Mouse (Mus musculus) liver, embryonic 15.5 days (tissue): ENCODE results near the gene Herpud1. TPM values are rescaled to one million over a fixed set of nuclear protein-coding genes. Genes with fewer than 3 reads are reported as not detected.

Experiments used
- ATAC-seq: fragments of 200-750 bp; cut with Nextera tagmentation; 2 replicates; pipeline ENCODE4 v1.8.0; 2017; ENCODE audit warnings: moderate number of reproducible peaks, mild to moderate bottlenecking, moderate library complexity; ENCODE audit not compliant: insufficient read depth
- H3K27ac ChIP-seq: fragments of 300-500 bp; sonication (generic); replicated peaks from 2 replicates; pipeline ENCODE4 v1.5.1; 2015; ENCODE audit warnings: mild to moderate bottlenecking, inconsistent platforms
- H3K27me3 ChIP-seq: fragments of 300-500 bp; sonication (generic); 2 replicates; pipeline ENCODE4 v1.6.1; 2015; ENCODE audit warnings: mild to moderate bottlenecking, inconsistent platforms
- H3K36me3 ChIP-seq: fragments of 300-500 bp; sonication (generic); replicated peaks from 2 replicates; pipeline ENCODE4 v1.6.1; 2015; ENCODE audit warnings: moderate library complexity, mild to moderate bottlenecking, inconsistent platforms
- H3K4me1 ChIP-seq: fragments of 300-500 bp; sonication (generic); replicated peaks from 2 replicates; pipeline ENCODE4 v1.6.1; 2015; ENCODE audit warnings: inconsistent platforms
- H3K4me2 ChIP-seq: fragments of 300-500 bp; sonication (generic); 2 replicates; pipeline ENCODE4 v1.6.1; 2015; ENCODE audit warnings: moderate library complexity, mild to moderate bottlenecking, inconsistent platforms
- H3K4me3 ChIP-seq: fragments of 300-500 bp; sonication (generic); replicated peaks from 2 replicates; pipeline ENCODE4 v1.5.1; 2015; ENCODE audit warnings: mild to moderate bottlenecking, inconsistent platforms
- H3K9ac ChIP-seq: fragments of 300-500 bp; sonication (generic); 2 replicates; pipeline ENCODE4 v1.6.1; 2015; ENCODE audit warnings: moderate library complexity, mild to moderate bottlenecking, inconsistent platforms
- H3K9me3 ChIP-seq: fragments of 300-500 bp; sonication (generic); replicated peaks from 2 replicates; pipeline ENCODE4 v1.6.1; 2016; ENCODE audit warnings: inconsistent platforms
- WGBS: fragments of 180-500 bp; shearing (Covaris S2); methylation state at CpG from one replicate; pipeline ENCODE4 v1.1.7; 2015; ENCODE audit warnings: mixed read lengths; ENCODE audit not compliant: insufficient replicate concordance; 5-methylcytosine and 5-hydroxymethylcytosine counted together
- polyA plus RNA-seq: library from polyadenylated mRNA; unstranded; fragments of >200 nt; fragmentation: Nextera tagmentation; extraction: Ambion mirVana; gene quantifications from 2 replicates; pipeline ENCODE4 v1.2.1, GENCODE M21; 2015

Herpud1 gene
- polyA plus RNA-seq, 1 experiment from 2014 or later, result 139 TPM

DNA sequence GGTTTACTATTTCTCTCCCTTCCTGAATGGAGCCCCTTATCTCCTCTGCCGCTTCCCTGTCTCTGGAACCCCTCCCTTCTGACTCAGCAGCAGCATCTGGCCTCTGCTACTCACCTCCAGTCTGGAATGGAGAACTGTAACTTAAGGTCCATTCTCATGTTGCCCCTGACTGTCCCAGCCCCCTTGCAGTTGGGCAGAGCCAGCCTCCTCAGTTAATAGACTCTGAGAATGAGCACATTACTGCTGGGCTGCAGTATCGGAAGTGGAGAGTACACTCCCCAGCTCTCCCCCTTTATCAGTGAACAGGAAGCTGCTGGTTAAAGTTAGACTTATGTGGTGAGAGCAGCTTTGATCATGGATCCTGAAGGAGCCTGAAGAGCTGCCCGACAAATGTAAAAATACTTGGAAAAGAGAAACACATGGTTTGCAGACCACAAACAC, 10.7 kb upstream of the Herpud1 start:
- Histone ChIP-seq H3K36me3 (no peaks in the 10 kb centered on the region), H3K9ac (peak overlapping the region; percentile 26; the same call in 1 of the 2 replicates), H3K9me3 (no peaks in the 10 kb centered on the region), H3K4me1 (peaks cover 44% of the 10 kb centered on the region), H3K27ac (peak overlapping the region; percentile 79), H3K4me2 (peak overlapping the region; percentile 55), H3K4me3 (no peak overlapping the region; the same call in 1 of the 2 replicates), H3K27me3 (0 out of 2 replicates have a peak, but pooled peaks cover 3% of the 10 kb centered on the region)
- WGBS, result 7% methylated on average over 3 of the region's 3 CpGs
- ATAC-seq, result peak; percentile 70

DNA sequence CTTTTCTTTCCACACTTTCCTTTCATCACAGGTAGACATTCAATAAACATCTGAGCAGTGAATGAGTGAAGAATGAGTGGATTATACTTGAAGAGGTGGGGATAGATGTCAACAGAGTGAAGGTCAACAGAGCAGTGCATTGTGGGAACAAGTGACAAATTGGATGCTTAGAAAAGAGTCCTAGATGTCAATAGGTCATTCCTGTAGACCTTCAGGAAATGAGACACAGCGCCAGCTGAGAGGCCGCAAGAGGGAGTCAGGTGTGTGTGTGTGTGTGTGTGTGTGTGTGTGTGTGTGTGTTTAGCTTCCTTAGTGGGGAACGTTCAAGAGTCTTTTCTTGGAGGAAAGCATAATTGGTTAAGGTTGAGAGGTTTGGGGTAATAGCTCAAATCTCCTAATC, 10.1 kb upstream of the Herpud1 start:
- 59% methylated on average over 3 of the region's 3 CpGs for WGBS
- H3K4me3 ChIP-seq, result no peak overlapping the region
- no peaks in the 10 kb centered on the region for H3K36me3 ChIP-seq
- H3K9me3 ChIP-seq, result no peaks in the 10 kb centered on the region
- H3K27ac ChIP-seq, result peak overlapping the region; percentile 79
- peak overlapping the region; percentile 55 for H3K4me2 ChIP-seq
- 0 out of 2 replicates have a peak, but pooled peaks cover 9% of the 10 kb centered on the region for H3K27me3 ChIP-seq
- peaks cover 44% of the 10 kb centered on the region for H3K4me1 ChIP-seq
- ATAC-seq, result no peak
- 0 out of 2 replicates have a peak overlapping the region, but pooled peaks have one; percentile 26 for H3K9ac ChIP-seq

DNA sequence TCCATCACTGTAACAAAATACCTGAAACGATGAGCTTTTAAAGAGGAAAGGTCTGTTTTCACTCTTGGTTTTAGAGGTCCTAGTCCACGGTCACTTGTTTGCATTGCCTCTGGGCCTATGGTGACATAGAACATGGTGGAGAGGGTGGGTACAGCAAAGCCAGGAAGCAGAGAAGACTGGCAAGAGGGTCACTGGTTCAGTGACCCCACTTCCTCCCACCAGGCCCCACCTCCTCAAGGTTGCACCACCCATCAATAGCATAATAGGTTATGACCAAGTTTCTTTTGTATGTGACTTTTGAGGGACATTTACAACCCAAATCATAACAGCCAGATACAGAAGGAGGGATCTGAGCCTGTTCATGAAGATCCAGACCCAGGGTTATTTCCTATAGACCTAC, 9.7 kb upstream of the Herpud1 start:
- Histone ChIP-seq H3K27me3 (0 out of 2 replicates have a peak, but pooled peaks cover 13% of the 10 kb centered on the region), H3K4me2 (no peak overlapping the region), H3K9ac (no peak overlapping the region), H3K4me3 (no peak overlapping the region), H3K4me1 (peaks cover 44% of the 10 kb centered on the region), H3K36me3 (no peaks in the 10 kb centered on the region), H3K27ac (peak overlapping the region; percentile 79), H3K9me3 (no peaks in the 10 kb centered on the region)
- WGBS, result 76% methylated on average over 2 of the region's 2 CpGs
- no peak for ATAC-seq

DNA sequence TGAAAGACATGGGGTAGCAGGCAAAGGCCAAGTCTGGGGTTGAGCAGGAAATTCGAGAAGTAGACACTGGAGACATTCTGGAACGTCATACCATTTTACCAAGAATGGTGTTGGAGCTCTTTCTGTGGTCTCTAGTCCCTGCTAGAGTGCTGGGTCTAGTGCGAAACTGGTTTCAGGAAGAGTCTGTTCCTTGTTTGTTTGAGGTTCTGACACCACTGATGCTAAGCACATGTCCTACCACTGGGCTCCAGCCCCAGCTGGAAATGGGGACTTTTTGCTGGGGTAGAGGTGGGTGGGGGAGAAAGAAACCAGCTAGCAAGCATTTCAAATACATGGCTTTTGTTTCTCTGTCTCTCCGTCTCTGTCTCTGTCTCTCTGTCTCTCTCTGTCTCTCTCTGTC, 9.2 kb upstream of the Herpud1 start:
- H3K9me3 ChIP-seq, result no peaks in the 10 kb centered on the region
- WGBS, result 67% methylated on average over 4 of the region's 4 CpGs
- H3K4me3 ChIP-seq, result no peak overlapping the region
- ATAC-seq, result no peak
- peak overlapping the region; percentile 79 for H3K27ac ChIP-seq
- H3K9ac ChIP-seq, result no peak overlapping the region
- peaks cover 44% of the 10 kb centered on the region for H3K4me1 ChIP-seq
- no peaks in the 10 kb centered on the region for H3K36me3 ChIP-seq
- H3K4me2 ChIP-seq, result no peak overlapping the region
- H3K27me3 ChIP-seq, result 0 out of 2 replicates have a peak, but pooled peaks cover 16% of the 10 kb centered on the region

DNA sequence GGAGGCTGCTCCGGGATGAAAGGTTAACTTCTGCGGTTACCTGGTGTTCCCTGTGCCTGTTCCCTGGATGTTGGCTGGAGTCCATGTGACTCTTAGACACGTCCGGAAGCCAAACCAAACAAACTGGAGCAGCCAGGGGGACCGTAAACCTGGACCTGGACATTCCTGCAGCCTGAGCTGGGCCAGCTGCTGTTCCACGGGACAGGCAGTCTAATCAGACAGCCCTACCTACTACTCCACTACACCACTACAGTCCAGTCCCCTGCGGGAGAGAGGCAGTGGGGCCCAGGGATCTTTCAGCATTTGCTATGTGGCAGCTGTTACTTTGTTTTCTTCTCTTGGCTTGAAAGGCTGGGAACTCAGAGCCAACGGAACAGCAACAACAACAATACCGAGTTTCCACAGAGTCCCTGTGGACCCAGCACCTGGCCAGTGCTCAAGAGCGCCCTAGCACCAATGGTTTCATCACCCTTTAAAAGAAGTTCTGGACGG, 8.5 kb upstream of the Herpud1 start:
- Histone ChIP-seq H3K4me3 (peak overlapping the region; percentile 29), H3K9me3 (no peaks in the 10 kb centered on the region)

DNA sequence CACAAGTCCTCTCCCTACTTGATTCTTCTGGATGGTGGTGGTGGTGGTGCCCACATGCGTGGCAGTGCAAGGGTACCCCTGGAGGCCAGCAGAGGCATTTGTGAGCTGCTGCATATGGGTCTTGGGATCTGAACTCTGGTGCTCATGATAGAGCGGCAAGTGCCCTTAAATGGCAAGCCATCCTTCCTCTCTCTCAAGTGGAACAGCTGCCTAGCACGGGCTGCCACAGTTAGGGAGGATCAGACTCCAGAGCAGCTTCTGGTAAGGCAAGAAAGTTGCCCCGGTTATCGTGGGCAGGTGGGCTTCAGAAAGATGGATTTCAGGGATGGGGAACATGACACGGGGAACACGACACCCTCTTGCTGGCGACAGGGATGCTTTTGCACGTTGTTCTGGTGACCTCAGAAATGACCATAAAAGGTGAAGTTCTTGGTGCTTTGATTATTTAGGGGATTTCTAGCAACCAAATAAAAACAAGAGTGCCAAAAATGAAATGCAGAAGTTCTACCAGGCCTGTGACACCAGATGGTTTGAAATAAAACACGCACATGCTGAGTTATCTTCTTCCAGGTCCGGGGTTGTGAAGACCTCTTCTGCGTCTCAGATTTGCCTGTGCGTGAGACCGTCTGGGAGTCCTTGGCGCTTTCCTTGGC, 7.3 kb upstream of the Herpud1 start:
- Histone ChIP-seq H3K4me3 (peak overlapping the region; percentile 29), H3K4me1 (peaks cover 39% of the 10 kb centered on the region), H3K36me3 (no peaks in the 10 kb centered on the region), H3K27ac (0 out of 2 replicates have a peak overlapping the region, but pooled peaks have one; percentile 10), H3K4me2 (peak overlapping the region; percentile 28), H3K27me3 (0 out of 2 replicates have a peak, but pooled peaks cover 16% of the 10 kb centered on the region), H3K9ac (no peak overlapping the region), H3K9me3 (no peaks in the 10 kb centered on the region)
- WGBS, result 69% methylated on average over 15 of the region's 15 CpGs
- ATAC-seq, result no peak

More for the DNA sequence above, 8.5 kb upstream of the Herpud1 start:
- Histone ChIP-seq H3K4me1 (peaks cover 39% of the 10 kb centered on the region), H3K27ac (peak overlapping the region; percentile 79), H3K36me3 (no peaks in the 10 kb centered on the region), H3K27me3 (0 out of 2 replicates have a peak, but pooled peaks cover 16% of the 10 kb centered on the region), H3K9ac (peak overlapping the region; percentile 13; the same call in 1 of the 2 replicates), H3K4me2 (peak overlapping the region; percentile 11; the same call in 1 of the 2 replicates)
- ATAC-seq, result peak; percentile 76
- WGBS, result 67% methylated on average over 11 of the region's 11 CpGs

DNA sequence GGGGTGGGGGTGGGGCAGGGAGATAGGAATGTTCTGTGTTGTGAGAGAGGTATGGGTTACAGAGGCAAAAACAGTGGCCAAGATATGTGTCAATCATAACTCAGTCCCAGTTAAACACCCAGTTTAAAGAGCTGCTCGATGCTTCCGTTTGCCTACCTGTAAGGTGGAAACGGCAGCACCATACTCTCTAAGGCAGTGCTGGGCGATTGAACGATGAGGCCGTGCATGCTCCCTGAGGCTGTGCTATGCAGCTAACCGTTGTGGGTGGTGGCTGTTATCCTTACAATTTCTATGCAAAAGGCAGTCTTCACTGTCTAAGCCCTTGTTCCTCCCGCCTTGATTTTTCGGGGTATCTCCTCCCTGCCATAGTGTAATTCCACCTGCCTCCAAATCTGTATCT, 6.6 kb upstream of the Herpud1 start:
- H3K27me3 ChIP-seq, result 0 out of 2 replicates have a peak, but pooled peaks cover 16% of the 10 kb centered on the region
- H3K36me3 ChIP-seq, result no peaks in the 10 kb centered on the region
- H3K9ac ChIP-seq, result no peak overlapping the region
- WGBS, result 78% methylated on average over 9 of the region's 9 CpGs
- H3K4me2 ChIP-seq, result peak overlapping the region; percentile 11; the same call in 1 of the 2 replicates
- no peak for ATAC-seq
- no peak overlapping the region for H3K27ac ChIP-seq
- H3K9me3 ChIP-seq, result no peaks in the 10 kb centered on the region
- peaks cover 40% of the 10 kb centered on the region for H3K4me1 ChIP-seq
- H3K4me3 ChIP-seq, result no peak overlapping the region

DNA sequence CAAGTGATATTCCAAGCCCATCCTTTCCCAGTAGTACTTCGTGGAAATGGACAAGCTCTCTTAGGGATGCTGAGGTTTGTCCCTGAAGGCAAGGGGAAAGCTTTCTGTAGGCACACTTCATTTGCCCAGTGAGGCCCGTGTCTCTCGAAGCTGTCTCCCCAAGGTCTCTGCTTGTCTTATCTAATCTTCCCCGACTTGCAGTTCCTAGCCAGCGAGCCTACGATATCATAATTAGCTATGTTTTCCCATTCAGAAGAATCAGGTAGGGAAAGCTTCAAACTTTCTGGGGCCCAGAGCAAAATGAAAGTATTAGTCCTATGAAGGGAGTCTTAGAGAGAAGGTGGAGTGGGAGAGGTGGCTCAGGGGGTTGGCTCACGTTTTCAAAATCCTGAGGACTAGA, 2.1 kb upstream of the Herpud1 start:
- Histone ChIP-seq H3K9ac (peak overlapping the region; percentile 13), H3K36me3 (peaks cover 7% of the 10 kb centered on the region), H3K4me2 (peak overlapping the region; percentile 29; the same call in 1 of the 2 replicates), H3K4me1 (peaks cover 41% of the 10 kb centered on the region), H3K4me3 (no peak overlapping the region), H3K27me3 (0 out of 2 replicates have a peak, but pooled peaks cover 13% of the 10 kb centered on the region), H3K9me3 (no peaks in the 10 kb centered on the region), H3K27ac (peak overlapping the region; percentile 29; the same call in 1 of the 2 replicates)
- ATAC-seq, result no peak
- 33% methylated on average over 7 of the region's 7 CpGs for WGBS

DNA sequence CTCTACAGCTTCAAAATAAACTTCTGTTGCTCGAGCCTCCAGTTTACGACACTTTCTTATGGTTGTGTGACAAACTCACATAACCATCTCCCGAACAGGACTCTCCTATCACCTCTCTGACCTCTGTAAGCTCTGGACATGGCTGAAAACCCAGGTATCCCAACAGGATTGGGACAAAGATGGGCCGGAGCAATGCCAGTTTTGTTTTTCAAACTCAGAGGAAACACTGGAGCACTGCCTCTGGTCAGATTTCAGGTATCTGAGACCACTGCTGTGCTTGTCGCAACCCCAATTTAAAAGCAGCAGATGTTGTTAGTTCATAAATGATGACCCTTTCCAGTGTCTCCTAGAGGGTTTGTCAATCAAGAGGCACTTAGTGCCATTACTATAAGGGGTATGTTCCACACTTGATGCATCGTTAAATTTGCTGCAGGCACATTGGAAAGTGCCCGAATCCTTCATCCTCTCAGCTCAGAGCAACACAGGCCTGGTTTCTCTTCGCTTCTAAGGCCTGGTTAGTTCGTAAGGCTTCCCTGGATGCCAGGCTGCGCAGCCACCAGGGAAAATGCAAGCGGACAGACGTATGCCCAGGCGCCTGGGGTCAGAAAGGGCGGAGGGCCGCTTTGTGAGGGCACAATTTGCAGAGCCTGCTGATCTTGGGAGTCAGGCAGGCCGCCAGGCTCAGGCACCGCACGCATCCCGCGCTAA, 578 bp upstream of the Herpud1 start:
- ATAC-seq, result no peak
- H3K9me3 ChIP-seq, result no peaks in the 10 kb centered on the region

DNA sequence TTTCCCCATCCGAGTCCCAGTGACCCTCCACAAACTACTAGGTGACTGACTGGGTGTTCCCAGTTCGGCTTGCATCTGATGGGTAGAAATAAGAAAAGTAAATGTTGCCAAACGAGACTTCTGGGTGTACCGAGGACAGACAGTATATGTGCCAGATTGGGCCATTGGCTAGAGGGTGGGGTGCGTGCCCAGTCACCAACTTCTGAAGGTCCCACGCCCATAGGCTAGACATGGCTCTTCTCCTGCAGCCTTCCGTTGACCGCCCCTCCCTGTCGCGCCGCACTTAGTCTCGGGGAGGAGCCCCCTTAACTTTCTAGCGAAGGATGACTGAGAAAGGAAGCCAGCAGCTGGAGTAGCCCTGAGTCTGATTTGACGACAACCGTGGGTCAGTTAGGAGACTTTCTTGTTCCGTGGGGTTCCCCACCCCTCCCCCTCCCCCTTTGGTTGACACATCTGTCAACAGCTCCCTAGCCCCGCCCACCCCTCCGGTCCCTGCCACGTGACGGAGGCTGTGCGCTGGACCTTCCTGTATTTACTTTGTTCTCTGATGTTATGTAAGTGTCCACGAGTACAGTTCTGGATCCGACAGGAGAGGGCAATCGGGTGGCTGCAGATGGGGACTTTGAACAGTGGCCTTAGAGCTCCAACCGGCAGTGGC, 918 bp downstream of the Herpud1 start:
- H3K4me2 ChIP-seq, result peak overlapping the region; percentile 96
- ATAC-seq, result peak; percentile 80
- H3K36me3 ChIP-seq, result peaks cover 37% of the 10 kb centered on the region
- H3K4me3 ChIP-seq, result peak overlapping the region; percentile 94
- under 1% methylated on average over 25 of the region's 25 CpGs for WGBS
- H3K27ac ChIP-seq, result peak overlapping the region; percentile 97
- peaks cover 49% of the 10 kb centered on the region for H3K4me1 ChIP-seq
- no peaks in the 10 kb centered on the region for H3K27me3 ChIP-seq
- H3K9me3 ChIP-seq, result no peaks in the 10 kb centered on the region
- H3K9ac ChIP-seq, result peak overlapping the region; percentile 98

More for the DNA sequence above, 578 bp upstream of the Herpud1 start:
- H3K4me3 ChIP-seq, result peak overlapping the region; percentile 94
- H3K27me3 ChIP-seq, result 0 out of 2 replicates have a peak, but pooled peaks cover 12% of the 10 kb centered on the region
- peak overlapping the region; percentile 97 for H3K27ac ChIP-seq
- H3K4me2 ChIP-seq, result peak overlapping the region; percentile 96
- H3K36me3 ChIP-seq, result peaks cover 22% of the 10 kb centered on the region
- peak overlapping the region; percentile 97 for H3K9ac ChIP-seq
- WGBS, result 25% methylated on average over 20 of the region's 20 CpGs
- H3K4me1 ChIP-seq, result peaks cover 41% of the 10 kb centered on the region
